Mouse (Mus musculus) intestine, postnatal 0 days (tissue): ENCODE data around the gene Srrm1. TPM values are rescaled to one million over a fixed set of nuclear protein-coding genes. Genes with fewer than 3 reads are reported as not detected.
A peak's percentile ranks its signal among the peaks of the same experiment; 100 is the strongest.

Source experiments
- ATAC-seq: fragments of 200-750 bp; cut with Nextera tagmentation; 2 replicates; pipeline ENCODE4 v1.8.0; 2017; ENCODE audit warnings: mild to moderate bottlenecking, moderate TSS enrichment, moderate library complexity
- H3K27ac ChIP-seq: fragments of 300-500 bp; sonication (generic); 2 replicates; pipeline ENCODE4 v1.5.1; 2014; ENCODE audit warnings: mild to moderate bottlenecking, low read depth, low read length, moderate library complexity
- H3K27me3 ChIP-seq: fragments of 300-500 bp; sonication (generic); replicated peaks from 2 replicates; pipeline ENCODE4 v1.6.1; 2014; ENCODE audit warnings: low read length, mixed read lengths; ENCODE audit not compliant: control insufficient read depth, insufficient read depth
- H3K36me3 ChIP-seq: fragments of 300-500 bp; sonication (generic); 2 replicates; pipeline ENCODE4 v1.6.1; 2014; ENCODE audit warnings: mild to moderate bottlenecking, moderate library complexity; ENCODE audit not compliant: control insufficient read depth, insufficient read depth
- H3K4me1 ChIP-seq: fragments of 300-500 bp; sonication (generic); replicated peaks from 2 replicates; pipeline ENCODE4 v1.6.1; 2014; ENCODE audit warnings: antibody characterized with exemption, low read length, mixed read lengths; ENCODE audit not compliant: control insufficient read depth, insufficient read depth
- H3K4me2 ChIP-seq: fragments of 300-500 bp; sonication (generic); replicated peaks from 2 replicates; pipeline ENCODE4 v1.6.1; 2014; ENCODE audit warnings: low read depth, mild to moderate bottlenecking, moderate library complexity
- H3K4me3 ChIP-seq: fragments of 300-500 bp; sonication (generic); 2 replicates; pipeline ENCODE4 v1.5.1; 2014; ENCODE audit warnings: low read depth, low read length
- H3K9ac ChIP-seq: fragments of 300-500 bp; sonication (generic); 2 replicates; pipeline ENCODE4 v1.6.1; 2014; ENCODE audit warnings: mild to moderate bottlenecking, low read depth, low read length
- H3K9me3 ChIP-seq: fragments of 300-500 bp; sonication (generic); 2 replicates; pipeline ENCODE4 v1.6.1; 2016; ENCODE audit warnings: mixed run types; ENCODE audit not compliant: control insufficient read depth
- CTCF ChIP-seq: sonication (generic); IDR thresholded peaks from 2 replicates; pipeline ENCODE4 v1.5.1; 2016; ENCODE audit warnings: low read depth, mild to moderate bottlenecking, control low read depth, antibody characterized with exemption, moderate library complexity
- WGBS: fragments of 180-500 bp; shearing (Covaris S2); extraction: QIAGEN DNeasy Blood & Tissue Kit; methylation state at CpG from one replicate; pipeline ENCODE4 v1.1.7; 2014; 5-methylcytosine and 5-hydroxymethylcytosine counted together
- polyA plus RNA-seq: library from polyadenylated mRNA; unstranded; fragments of >200 nt; fragmentation: Nextera tagmentation; extraction: Ambion mirVana; gene quantifications from 2 replicates; pipeline ENCODE4 v1.2.1, GENCODE M21; 2015

The Srrm1 gene
- polyA plus RNA-seq, 1 experiment from 2014 or later: 113 TPM

DNA sequence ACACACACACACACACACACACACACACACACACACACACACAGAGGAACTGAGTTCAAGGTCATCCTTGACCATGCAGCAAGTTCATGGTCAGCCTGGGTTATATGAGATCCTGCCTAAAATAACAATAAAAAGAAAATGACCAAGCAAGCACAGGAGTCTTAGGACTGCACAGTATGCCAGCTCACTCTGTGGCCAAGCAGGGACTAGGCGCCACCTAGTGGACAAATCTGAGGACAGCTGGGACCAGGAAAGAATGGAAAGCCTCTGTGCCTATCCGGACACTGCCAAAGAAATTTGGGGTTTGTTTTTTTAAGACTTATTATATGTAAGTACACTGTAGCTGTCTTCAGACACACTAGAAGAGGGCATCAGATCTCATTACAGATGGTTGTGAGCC is 35.2 kb downstream of the Srrm1 start:
- H3K9ac ChIP-seq: no peak overlapping the region
- peak; percentile 50 for ATAC-seq
- 0 out of 2 replicates have a peak, but pooled peaks cover 5% of the 10 kb centered on the region for H3K9me3 ChIP-seq
- no peak overlapping the region for H3K4me2 ChIP-seq
- TF ChIP-seq CTCF: peak; percentile 97
- H3K27ac ChIP-seq: no peak overlapping the region
- H3K27me3 ChIP-seq: no peaks in the 10 kb centered on the region
- 13% methylated on average over 2 of the region's 2 CpGs for WGBS
- H3K4me3 ChIP-seq: no peak overlapping the region
- peaks cover 62% of the 10 kb centered on the region for H3K36me3 ChIP-seq
- H3K4me1 ChIP-seq: peaks cover 7% of the 10 kb centered on the region; the same call in 1 of the 2 replicates

DNA sequence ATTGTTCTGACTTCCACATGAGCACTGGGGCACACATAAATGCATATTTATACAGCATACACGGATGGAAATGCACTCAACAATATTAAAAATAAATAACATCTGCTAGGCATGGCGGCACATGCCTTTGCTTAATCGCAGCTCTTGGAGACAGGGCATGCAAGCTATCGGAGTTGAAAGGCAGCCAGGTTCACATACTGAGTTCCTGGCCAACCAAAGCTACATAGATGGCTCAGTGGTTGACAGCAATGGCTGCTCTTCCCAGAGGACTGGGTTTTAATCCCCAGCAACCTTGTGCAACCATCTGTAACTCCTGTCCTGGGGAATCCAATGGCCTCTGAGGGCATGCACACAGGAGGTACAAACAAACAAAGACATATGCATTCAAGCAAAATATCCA is 35.6 kb downstream of the Srrm1 start:
- Histone ChIP-seq H3K9ac (no peak overlapping the region), H3K4me2 (no peak overlapping the region), H3K9me3 (0 out of 2 replicates have a peak, but pooled peaks cover 5% of the 10 kb centered on the region), H3K27me3 (no peaks in the 10 kb centered on the region), H3K27ac (no peak overlapping the region), H3K36me3 (peaks cover 58% of the 10 kb centered on the region), H3K4me3 (no peak overlapping the region), H3K4me1 (peaks cover 7% of the 10 kb centered on the region; the same call in 1 of the 2 replicates)
- TF ChIP-seq CTCF: no peak
- ATAC-seq: no peak
- 84% methylated on average over 4 of the region's 4 CpGs for WGBS

DNA sequence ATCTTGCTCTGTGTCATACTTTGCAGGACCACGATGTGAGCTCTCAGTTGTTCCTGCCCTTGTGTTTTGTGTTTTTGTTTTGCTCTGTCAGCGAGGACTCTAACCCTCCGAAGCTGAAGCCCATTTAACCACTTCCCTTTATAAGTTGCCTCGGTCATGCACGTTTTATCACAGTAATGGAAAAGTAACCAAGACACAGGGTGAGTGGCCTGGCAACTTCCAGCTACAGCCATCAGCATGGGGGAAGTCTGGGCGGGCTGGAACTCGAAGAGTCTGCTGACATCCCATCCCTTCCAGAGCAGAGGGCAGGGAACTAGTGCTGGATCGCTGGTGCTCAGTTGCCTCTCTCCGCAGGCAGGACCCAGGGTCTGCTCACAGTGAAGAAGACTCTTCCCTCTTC is 37.8 kb downstream of the Srrm1 start:
- H3K4me2 ChIP-seq: no peak overlapping the region
- TF ChIP-seq CTCF: no peak
- no peak overlapping the region for H3K9ac ChIP-seq
- H3K27me3 ChIP-seq: no peaks in the 10 kb centered on the region
- 99% methylated on average over 9 of the region's 9 CpGs for WGBS
- H3K36me3 ChIP-seq: peaks cover 35% of the 10 kb centered on the region
- H3K4me3 ChIP-seq: no peak overlapping the region
- H3K4me1 ChIP-seq: peaks cover 7% of the 10 kb centered on the region; the same call in 1 of the 2 replicates
- H3K9me3 ChIP-seq: 0 out of 2 replicates have a peak, but pooled peaks cover 5% of the 10 kb centered on the region
- ATAC-seq: no peak
- 0 out of 2 replicates have a peak overlapping the region, but pooled peaks have one; percentile 55 for H3K27ac ChIP-seq

DNA sequence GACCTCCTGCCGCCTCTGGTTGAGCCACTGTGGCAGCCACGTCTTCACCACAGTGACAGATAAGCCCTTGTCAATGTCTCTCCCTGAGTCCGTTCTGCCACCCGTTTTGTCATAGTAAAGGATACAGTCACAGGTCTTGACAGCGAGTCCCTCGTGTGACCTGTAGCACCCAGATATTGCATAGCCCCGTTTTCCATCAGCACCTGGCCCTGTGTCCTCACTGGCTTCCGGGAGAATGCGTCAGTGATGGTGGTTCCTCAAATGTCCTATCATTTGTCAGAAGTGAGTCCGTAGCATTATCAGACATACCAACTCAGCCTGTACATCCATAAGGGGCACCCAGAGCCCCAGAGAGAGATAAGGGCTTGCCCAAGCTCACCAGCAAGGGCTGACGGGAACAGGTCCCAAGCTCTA is 38.7 kb downstream of the Srrm1 start:
- Histone ChIP-seq H3K9me3 (0 out of 2 replicates have a peak, but pooled peaks cover 5% of the 10 kb centered on the region), H3K27ac (peak overlapping the region; percentile 55), H3K4me2 (no peak overlapping the region; the same call in 1 of the 2 replicates), H3K4me3 (no peak overlapping the region), H3K9ac (no peak overlapping the region), H3K36me3 (peaks cover 27% of the 10 kb centered on the region), H3K27me3 (no peaks in the 10 kb centered on the region), H3K4me1 (peaks cover 7% of the 10 kb centered on the region; the same call in 1 of the 2 replicates)
- WGBS: 66% methylated on average over 11 of the region's 11 CpGs
- ATAC-seq: 0 out of 2 replicates have a peak, but pooled peaks have one; percentile 1
- TF ChIP-seq CTCF: no peak

DNA sequence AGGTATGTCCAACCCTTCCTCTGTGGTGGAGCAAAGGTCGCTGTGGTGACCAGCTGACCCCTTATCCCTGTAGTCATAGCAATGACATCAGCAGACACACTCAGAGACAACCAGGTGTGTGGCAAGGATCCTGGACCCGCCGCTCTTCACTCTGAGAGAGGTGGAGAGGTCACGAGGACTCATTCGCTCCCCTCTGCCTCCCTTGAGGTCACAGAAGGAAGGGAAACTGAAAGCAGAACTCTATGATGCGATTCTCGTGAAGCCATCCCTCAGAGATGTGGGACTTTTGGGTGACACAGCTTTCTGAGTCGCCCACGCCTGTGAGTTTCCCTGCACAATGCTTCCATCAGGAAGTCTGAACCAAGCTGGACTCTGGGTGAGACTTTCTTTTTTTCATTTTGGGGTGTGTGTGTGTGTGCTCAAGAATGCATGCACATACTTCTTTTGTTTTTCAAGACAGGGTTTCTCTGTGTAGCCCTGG is 39.3 kb downstream of the Srrm1 start:
- Histone ChIP-seq H3K36me3 (peaks cover 22% of the 10 kb centered on the region), H3K27me3 (no peaks in the 10 kb centered on the region), H3K9ac (no peak overlapping the region), H3K27ac (peak overlapping the region; percentile 60), H3K4me3 (no peak overlapping the region), H3K4me2 (peak overlapping the region; percentile 32), H3K4me1 (peaks cover 7% of the 10 kb centered on the region; the same call in 1 of the 2 replicates), H3K9me3 (0 out of 2 replicates have a peak, but pooled peaks cover 5% of the 10 kb centered on the region)
- 53% methylated on average over 9 of the region's 9 CpGs for WGBS
- no peak for TF ChIP-seq CTCF
- peak; percentile 79 for ATAC-seq

DNA sequence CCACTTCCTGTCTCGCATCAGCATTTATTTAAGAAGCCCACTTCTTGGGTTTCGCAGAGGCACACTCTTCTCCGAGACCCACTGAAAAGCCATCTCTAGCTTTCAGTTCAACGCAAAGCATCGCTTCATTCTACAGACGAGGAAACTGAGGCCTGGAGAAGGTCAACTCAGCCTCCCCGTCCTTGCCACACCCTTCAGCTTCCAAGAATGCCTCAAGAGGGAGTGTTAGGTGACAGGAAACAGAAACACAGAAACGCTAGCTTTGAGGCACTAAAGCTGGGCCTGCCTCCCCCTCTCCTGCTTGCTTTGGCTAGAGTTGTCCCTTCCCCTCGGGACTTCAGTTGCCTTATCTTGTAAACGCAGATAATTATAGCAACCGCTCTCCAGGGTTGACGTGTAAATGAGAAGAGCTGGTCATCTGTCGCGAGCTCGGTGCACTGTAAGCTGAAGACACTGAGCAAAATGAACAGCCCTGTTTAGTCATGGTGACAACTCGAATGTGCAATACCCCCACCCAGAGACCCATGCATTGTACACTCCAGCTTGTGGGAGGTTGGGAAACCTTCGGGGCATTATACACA is 39.9 kb downstream of the Srrm1 start:
- no peak overlapping the region for H3K9ac ChIP-seq
- H3K36me3 ChIP-seq: peaks cover 22% of the 10 kb centered on the region
- H3K4me2 ChIP-seq: peak overlapping the region; percentile 32
- H3K27ac ChIP-seq: peak overlapping the region; percentile 60
- no peaks in the 10 kb centered on the region for H3K27me3 ChIP-seq
- no peak overlapping the region for H3K4me3 ChIP-seq
- 0 out of 2 replicates have a peak, but pooled peaks cover 5% of the 10 kb centered on the region for H3K9me3 ChIP-seq
- no peak; the same call in none of the 2 replicates for ATAC-seq
- 31% methylated on average over 17 of the region's 17 CpGs for WGBS
- peaks cover 7% of the 10 kb centered on the region; the same call in 1 of the 2 replicates for H3K4me1 ChIP-seq
- TF ChIP-seq CTCF: no peak
